Mouse (Mus musculus) left cerebral cortex, adult 18-20 months (tissue): ENCODE measurements at regions not wholly inside any gene's neighbourhood (a gene's known extent, or its start where the extent isn't known, plus 50 kb on each side); places are given as distances from the start of the nearest gene placed in this dataset.

ENCODE experiments used
- DNase-seq, 2 experiments: peaks; one replicate each; pipeline ENCODE4 v3.0.0; 2021 to 2022; ENCODE audit warnings: low spot score in 2 of 2, mixed read lengths in 1 of 2

GRCm38 (mm10) chr4:62755237-62755900 is 195.7 kb downstream of the Rgs3 start:
- DNase-seq: no peak

GRCm38 (mm10) chr4:62756721-62757206 is 197.1 kb downstream of the Rgs3 start:
- no peak for DNase-seq

- DNase-seq: no peak
These were observed 201.3 kb downstream of the Rgs3 start for GRCm38 (mm10) chr4:62760748-62761604.

GRCm38 (mm10) chr4:62761672-62762071 is 202.0 kb downstream of the Rgs3 start:
- peak; percentile 83 to 94 for DNase-seq

GRCm38 (mm10) chr4:62763990-62764389 is 201.4 kb upstream of the Zfp618 start:
- peak; percentile 83 to 88 for DNase-seq

GRCm38 (mm10) chr4:62769469-62770234 is 195.7 kb upstream of the Zfp618 start:
- no peak for DNase-seq

GRCm38 (mm10) chr4:62775005-62775609 is 190.3 kb upstream of the Zfp618 start:
- DNase-seq: no peak

GRCm38 (mm10) chr4:62776881-62777280 is 188.5 kb upstream of the Zfp618 start:
- DNase-seq: no peak

GRCm38 (mm10) chr4:62777436-62777835 is 187.9 kb upstream of the Zfp618 start:
- no peak for DNase-seq

- DNase-seq: no peak
These were observed 186.8 kb upstream of the Zfp618 start for GRCm38 (mm10) chr4:62778621-62779020.

- DNase-seq: peak; percentile 92 to 95
These were observed 185.0 kb upstream of the Zfp618 start for GRCm38 (mm10) chr4:62780409-62780808.

- peak in 1 of 2 experiments; percentile 13 for DNase-seq
These were observed 184.5 kb upstream of the Zfp618 start for GRCm38 (mm10) chr4:62780837-62781236.

GRCm38 (mm10) chr4:62781309-62781800 is 184.0 kb upstream of the Zfp618 start:
- DNase-seq: no peak

GRCm38 (mm10) chr4:62785711-62786110 is 179.7 kb upstream of the Zfp618 start:
- DNase-seq: no peak

GRCm38 (mm10) chr4:62789696-62790095 is 175.7 kb upstream of the Zfp618 start:
- DNase-seq: no peak

GRCm38 (mm10) chr4:62793582-62793981 is 171.8 kb upstream of the Zfp618 start:
- DNase-seq: no peak

- no peak for DNase-seq
These were observed 169.8 kb upstream of the Zfp618 start for GRCm38 (mm10) chr4:62795538-62795937.

GRCm38 (mm10) chr4:62799923-62800322 is 165.4 kb upstream of the Zfp618 start:
- no peak for DNase-seq

- no peak for DNase-seq
These were observed 159.5 kb upstream of the Zfp618 start for GRCm38 (mm10) chr4:62805841-62806240.

- no peak for DNase-seq
These were observed 158.6 kb upstream of the Zfp618 start for GRCm38 (mm10) chr4:62806786-62807185.
